Mouse (Mus musculus) heart, adult 11 months (tissue): ENCODE measurements around the gene Nedd4.

Experiments
- DNase-seq: peaks from one replicate; pipeline ENCODE4 v3.0.0; 2022

The Nedd4 gene

GRCm38 (mm10) chr9:72653533-72653932 is 8.6 kb upstream of the Nedd4 start:
- DNase-seq, result peak; percentile 94

- DNase-seq, result peak; percentile 97
These were observed 7.4 kb upstream of the Nedd4 start for GRCm38 (mm10) chr9:72654593-72655242.

GRCm38 (mm10) chr9:72655602-72656001 is 6.5 kb upstream of the Nedd4 start:
- peak; percentile 96 for DNase-seq

GRCm38 (mm10) chr9:72656491-72656890 is 5.7 kb upstream of the Nedd4 start:
- peak; percentile 92 for DNase-seq

- DNase-seq, result peak; percentile 93
These were observed 5.2 kb upstream of the Nedd4 start for GRCm38 (mm10) chr9:72656940-72657339.

- peak; percentile 7 for DNase-seq
These were observed 4.5 kb upstream of the Nedd4 start for GRCm38 (mm10) chr9:72657694-72658093.

GRCm38 (mm10) chr9:72660139-72660538 is 2.0 kb upstream of the Nedd4 start:
- peak; percentile 91 for DNase-seq

- peak; percentile 58 for DNase-seq
These were observed 1.2 kb upstream of the Nedd4 start for GRCm38 (mm10) chr9:72660911-72661310.

- no peak for DNase-seq
These were observed 618 bp upstream of the Nedd4 start for GRCm38 (mm10) chr9:72661561-72661894.

- DNase-seq, result peak; percentile 99
These were observed 766 bp downstream of the Nedd4 start for GRCm38 (mm10) chr9:72662691-72663533.

- DNase-seq, result no peak
These were observed 1.4 kb downstream of the Nedd4 start for GRCm38 (mm10) chr9:72663534-72663918.

- peak; percentile 89 for DNase-seq
These were observed 2.5 kb downstream of the Nedd4 start for GRCm38 (mm10) chr9:72664409-72665351.

GRCm38 (mm10) chr9:72665517-72665916 is 3.4 kb downstream of the Nedd4 start:
- DNase-seq, result peak; percentile 85

GRCm38 (mm10) chr9:72666352-72667021 is 4.3 kb downstream of the Nedd4 start:
- peak; percentile 82 for DNase-seq

GRCm38 (mm10) chr9:72667126-72667525 is 5.0 kb downstream of the Nedd4 start:
- peak; percentile 55 for DNase-seq

GRCm38 (mm10) chr9:72669383-72669782 is 7.2 kb downstream of the Nedd4 start:
- peak; percentile 70 for DNase-seq

GRCm38 (mm10) chr9:72672361-72672760 is 10.2 kb downstream of the Nedd4 start:
- DNase-seq, result peak; percentile 94

GRCm38 (mm10) chr9:72674957-72675744 is 13.0 kb downstream of the Nedd4 start:
- DNase-seq, result peak; percentile 79

- peak; percentile 64 for DNase-seq
These were observed 13.6 kb downstream of the Nedd4 start for GRCm38 (mm10) chr9:72675745-72676200.

GRCm38 (mm10) chr9:72677659-72678058 is 15.5 kb downstream of the Nedd4 start:
- DNase-seq, result peak; percentile 79

- peak; percentile 73 for DNase-seq
These were observed 16.6 kb downstream of the Nedd4 start for GRCm38 (mm10) chr9:72678771-72679170.
